Mouse (Mus musculus) liver, postnatal 0 days (tissue): ENCODE measurements around the gene Gfi1.

ENCODE experiments used
- CTCF ChIP-seq: sonication (generic); IDR thresholded peaks from 2 replicates; pipeline ENCODE4 v1.5.1; 2016; ENCODE audit warnings: antibody characterized with exemption, low read depth
- EP300 ChIP-seq: IDR thresholded peaks from 2 replicates; pipeline ENCODE4 v1.6.1; 2016; ENCODE audit warnings: antibody characterized with exemption, low read depth, mild to moderate bottlenecking

GRCm38 (mm10) chr5:107759121-107759520, 33.3 kb upstream of the Gfi1 start:
- TF ChIP-seq CTCF: no peak
- peak; percentile 97 for TF ChIP-seq EP300
